Mouse (Mus musculus) hindbrain, embryonic 10.5 days (tissue): Measurements from ENCODE around the gene H13. TPM values are rescaled to one million over a fixed set of nuclear protein-coding genes. Genes with fewer than 3 reads are reported as not detected.

ENCODE experiments used
- DNase-seq: peaks from one replicate; pipeline ENCODE4 v3.0.0-alpha.2; 2017; ENCODE audit warnings: low spot score
- H3K27ac ChIP-seq: fragments of 300-500 bp; sonication (generic); 2 replicates; pipeline ENCODE4 v1.5.1; 2016; ENCODE audit warnings: mild to moderate bottlenecking, moderate library complexity
- H3K27me3 ChIP-seq: fragments of 300-500 bp; sonication (generic); 2 replicates; pipeline ENCODE4 v1.6.1; 2016; ENCODE audit warnings: mild to moderate bottlenecking; ENCODE audit not compliant: poor library complexity, insufficient read depth, severe bottlenecking
- H3K36me3 ChIP-seq: fragments of 300-500 bp; sonication (generic); 2 replicates; pipeline ENCODE4 v1.6.1; 2016; ENCODE audit warnings: mild to moderate bottlenecking, moderate library complexity
- H3K4me1 ChIP-seq: fragments of 300-500 bp; sonication (generic); replicated peaks from 2 replicates; pipeline ENCODE4 v1.6.1; 2016; ENCODE audit warnings: mild to moderate bottlenecking
- H3K4me3 ChIP-seq: fragments of 300-500 bp; sonication (generic); 2 replicates; pipeline ENCODE4 v1.5.1; 2016; ENCODE audit warnings: mild to moderate bottlenecking, moderate library complexity
- H3K9me3 ChIP-seq: fragments of 300-500 bp; sonication (generic); 2 replicates; pipeline ENCODE4 v1.6.1; 2016; ENCODE audit warnings: mild to moderate bottlenecking, moderate library complexity
- WGBS: fragments of 180-500 bp; shearing (Covaris S2); methylation state at CpG from one replicate; pipeline ENCODE4 v1.1.7; 2016; 5-methylcytosine and 5-hydroxymethylcytosine counted together
- polyA plus RNA-seq: library from polyadenylated mRNA; unstranded; fragments of >200 nt; fragmentation: Nextera tagmentation; extraction: Ambion mirVana; gene quantifications from 2 replicates; pipeline ENCODE4 v1.2.1, GENCODE M21; 2016

The H13 gene
- polyA plus RNA-seq, 1 experiment from 2014 or later, result 134 TPM

DNA sequence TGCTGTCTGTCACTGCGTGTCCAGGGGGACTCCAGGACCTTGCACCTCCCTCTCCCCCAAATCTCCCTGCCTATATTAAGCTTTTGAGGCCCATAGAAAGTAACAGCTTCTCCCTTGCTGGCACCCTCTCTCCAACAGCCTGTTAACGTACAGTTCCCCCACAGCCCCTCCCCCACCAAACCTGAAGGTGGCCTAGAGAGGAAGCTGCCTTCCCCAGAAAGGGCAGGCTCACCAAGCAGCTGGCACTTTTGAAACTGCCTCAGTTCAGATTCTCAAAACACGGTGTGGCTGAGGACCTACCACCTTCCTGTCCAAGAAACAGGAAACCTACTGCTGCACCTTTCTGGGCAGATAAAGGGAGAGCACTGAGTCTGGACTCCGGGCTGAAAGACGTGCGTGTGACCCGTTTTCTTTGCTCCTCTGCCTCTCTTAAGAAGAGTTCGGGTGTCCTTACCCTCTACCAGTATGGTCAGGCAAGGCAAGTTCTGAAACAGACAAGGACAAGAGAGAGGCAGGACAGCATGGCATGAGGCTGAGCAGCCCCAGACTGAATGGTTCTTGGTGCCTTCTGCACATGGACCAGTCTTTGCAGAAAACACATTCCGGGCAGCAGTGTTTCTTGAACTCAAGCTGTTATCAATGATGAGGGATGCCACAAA is 1.9 kb downstream of the H13 start:
- peak overlapping the region; percentile 98 for H3K27ac ChIP-seq
- WGBS, result 66% methylated on average over 9 of the region's 9 CpGs
- H3K9me3 ChIP-seq, result no peaks in the 10 kb centered on the region
- H3K27me3 ChIP-seq, result no peaks in the 10 kb centered on the region
- H3K4me3 ChIP-seq, result peak overlapping the region; percentile 86
- DNase-seq, result no peak
- H3K4me1 ChIP-seq, result peaks cover 35% of the 10 kb centered on the region
- peaks cover 50% of the 10 kb centered on the region for H3K36me3 ChIP-seq

DNA sequence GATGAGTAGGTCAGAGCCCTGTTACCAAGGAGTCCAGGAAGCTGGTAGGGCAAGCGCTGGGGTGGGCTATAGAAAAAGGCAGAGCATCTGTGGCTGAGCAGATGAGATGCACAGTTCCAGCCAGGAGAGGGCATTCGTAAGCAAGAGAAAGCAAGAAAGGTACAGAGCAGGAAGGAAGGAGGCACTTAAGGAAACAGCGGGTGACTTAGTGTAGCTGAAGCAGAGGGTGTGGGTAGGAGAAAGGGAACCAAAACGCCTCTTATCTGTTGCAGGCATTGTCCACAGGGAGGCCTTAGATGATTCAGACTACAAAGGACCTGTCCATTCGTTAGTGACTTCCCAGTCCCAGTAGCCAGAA is 2.4 kb downstream of the H13 start:
- peak; percentile 39 for DNase-seq
- peak overlapping the region; percentile 86 for H3K4me3 ChIP-seq
- WGBS, result 52% methylated on average over 5 of the region's 5 CpGs
- peak overlapping the region; percentile 98 for H3K27ac ChIP-seq
- no peaks in the 10 kb centered on the region for H3K9me3 ChIP-seq
- peaks cover 35% of the 10 kb centered on the region for H3K4me1 ChIP-seq
- H3K27me3 ChIP-seq, result no peaks in the 10 kb centered on the region
- peaks cover 55% of the 10 kb centered on the region for H3K36me3 ChIP-seq

DNA sequence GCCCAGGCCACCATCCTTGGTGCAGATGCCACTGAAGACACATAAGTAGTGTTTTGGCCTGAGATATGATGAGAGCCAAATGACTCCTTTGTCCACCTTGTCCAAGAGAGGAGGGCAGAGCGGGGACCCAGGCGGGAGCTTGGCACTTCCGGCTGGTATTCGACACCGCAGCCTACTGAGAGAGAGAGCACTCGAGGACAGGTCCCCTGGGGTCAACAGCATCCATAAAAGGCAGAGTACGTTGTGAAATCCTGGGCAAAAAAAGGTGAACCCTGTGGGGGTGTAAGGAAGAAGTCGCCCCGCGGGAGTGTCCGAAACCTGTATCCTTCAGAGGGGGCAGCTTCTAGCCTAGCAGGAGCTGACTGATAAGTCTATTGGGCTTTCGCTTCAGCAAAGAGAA is 2.9 kb downstream of the H13 start:
- WGBS, result 84% methylated on average over 12 of the region's 12 CpGs
- Histone ChIP-seq H3K4me3 (peak overlapping the region; percentile 86), H3K27ac (peak overlapping the region; percentile 98; the same call in 1 of the 2 replicates), H3K4me1 (peaks cover 35% of the 10 kb centered on the region), H3K9me3 (no peaks in the 10 kb centered on the region), H3K36me3 (peaks cover 61% of the 10 kb centered on the region), H3K27me3 (no peaks in the 10 kb centered on the region)
- DNase-seq, result no peak

DNA sequence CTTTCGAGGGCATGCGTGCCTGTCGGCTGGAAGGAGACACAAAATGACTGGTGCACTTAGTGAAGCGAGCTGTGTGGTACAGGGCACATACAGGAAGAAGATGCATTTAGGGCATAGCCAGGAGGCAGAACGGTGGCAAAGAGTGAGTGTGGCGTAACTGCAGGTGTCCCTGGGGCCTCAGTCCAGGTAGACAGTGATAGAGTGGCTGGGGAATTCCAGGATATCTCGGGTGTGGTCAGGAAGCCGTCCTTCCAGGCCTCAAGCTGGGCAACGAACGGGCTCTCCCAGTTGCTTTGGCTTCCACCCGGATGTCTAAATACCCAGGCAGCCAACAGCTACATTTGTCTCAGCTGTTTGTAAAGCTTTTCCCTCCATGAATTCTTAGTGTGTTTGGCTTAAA is 4.9 kb downstream of the H13 start:
- DNase-seq, result no peak
- H3K27me3 ChIP-seq, result no peaks in the 10 kb centered on the region
- H3K4me3 ChIP-seq, result no peak overlapping the region
- H3K27ac ChIP-seq, result no peak overlapping the region
- 90% methylated on average over 11 of the region's 11 CpGs for WGBS
- H3K4me1 ChIP-seq, result peaks cover 32% of the 10 kb centered on the region
- H3K36me3 ChIP-seq, result peaks cover 81% of the 10 kb centered on the region
- no peaks in the 10 kb centered on the region for H3K9me3 ChIP-seq

DNA sequence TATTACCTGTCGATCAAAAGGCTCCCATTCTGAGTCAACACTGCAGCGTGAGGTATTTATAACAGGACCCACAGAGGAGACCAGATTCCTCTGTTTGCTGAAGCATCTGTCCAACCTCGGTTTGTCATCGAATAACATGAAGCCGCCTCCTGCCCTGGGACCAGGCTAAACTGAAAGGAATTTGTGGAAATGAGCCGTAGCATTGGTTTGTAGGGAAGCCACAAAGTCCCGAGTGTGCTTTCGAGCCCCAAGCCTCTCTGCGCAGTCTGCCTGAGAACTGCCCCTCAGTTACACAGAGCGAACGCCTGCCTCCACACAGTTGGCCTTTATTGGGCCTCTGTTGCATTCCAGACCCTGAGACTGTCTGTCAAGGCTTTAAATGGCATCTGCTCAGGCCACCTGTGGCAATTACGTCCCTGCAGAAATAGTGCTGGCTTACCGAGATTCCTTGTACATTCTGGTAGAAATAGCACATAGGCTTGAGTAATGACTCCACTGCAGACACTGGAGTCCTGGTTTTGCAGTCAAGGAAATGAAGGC is 6.1 kb downstream of the H13 start:
- peaks cover 27% of the 10 kb centered on the region for H3K4me1 ChIP-seq
- H3K36me3 ChIP-seq, result peaks cover 92% of the 10 kb centered on the region
- H3K9me3 ChIP-seq, result no peaks in the 10 kb centered on the region
- DNase-seq, result no peak
- no peak overlapping the region for H3K4me3 ChIP-seq
- H3K27ac ChIP-seq, result no peak overlapping the region
- 94% methylated on average over 13 of the region's 13 CpGs for WGBS
- no peaks in the 10 kb centered on the region for H3K27me3 ChIP-seq

DNA sequence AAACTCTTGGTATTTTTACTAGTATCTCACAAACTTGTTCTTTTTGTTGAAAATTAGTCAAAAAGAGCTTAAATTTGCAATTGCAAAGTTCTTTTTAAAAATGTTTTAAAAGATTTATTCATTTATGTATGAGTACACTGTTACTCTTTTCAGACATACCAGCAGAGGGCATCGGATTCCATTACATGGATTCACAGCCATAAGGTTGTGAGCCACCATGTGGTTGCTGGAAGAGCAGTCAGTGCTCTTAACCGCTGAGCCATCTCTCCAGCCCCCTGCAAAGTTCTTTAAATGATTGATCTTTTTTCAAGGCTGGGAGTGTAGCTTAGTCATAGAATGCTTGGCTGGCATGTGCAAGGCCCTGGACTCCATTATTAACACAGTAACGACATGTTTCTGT is 9.0 kb downstream of the H13 start:
- Histone ChIP-seq H3K27me3 (no peaks in the 10 kb centered on the region), H3K36me3 (peaks cover 98% of the 10 kb centered on the region), H3K9me3 (no peaks in the 10 kb centered on the region), H3K4me3 (no peak overlapping the region), H3K4me1 (peaks cover 4% of the 10 kb centered on the region; the same call in 1 of the 2 replicates), H3K27ac (no peak overlapping the region)
- DNase-seq, result no peak
- 71% methylated on average over 3 of the region's 3 CpGs for WGBS

DNA sequence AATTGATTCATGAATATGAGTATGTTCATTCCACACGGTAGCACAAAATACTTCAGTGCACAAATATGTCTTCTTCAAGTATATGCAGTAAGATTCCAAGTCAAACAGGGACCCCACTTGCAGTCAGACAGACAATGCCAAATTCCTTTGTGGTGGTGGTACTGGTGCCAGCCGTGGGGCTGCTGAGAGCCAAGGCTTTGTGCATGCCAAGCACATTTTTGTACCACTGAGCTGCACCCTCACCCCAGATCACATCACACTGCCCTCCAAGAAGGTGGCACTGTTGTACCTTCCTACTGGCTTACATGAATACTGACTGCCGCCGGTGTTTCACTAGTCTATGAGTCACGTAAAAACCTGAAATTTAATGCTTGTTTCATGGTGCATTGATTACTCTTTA is 9.7 kb downstream of the H13 start:
- Histone ChIP-seq H3K27ac (no peak overlapping the region), H3K9me3 (no peaks in the 10 kb centered on the region), H3K4me3 (no peak overlapping the region), H3K36me3 (peaks cover 100% of the 10 kb centered on the region), H3K4me1 (0 out of 2 replicates have a peak, but pooled peaks cover 4% of the 10 kb centered on the region), H3K27me3 (no peaks in the 10 kb centered on the region)
- WGBS, result 95% methylated on average over 5 of the region's 5 CpGs
- no peak for DNase-seq

DNA sequence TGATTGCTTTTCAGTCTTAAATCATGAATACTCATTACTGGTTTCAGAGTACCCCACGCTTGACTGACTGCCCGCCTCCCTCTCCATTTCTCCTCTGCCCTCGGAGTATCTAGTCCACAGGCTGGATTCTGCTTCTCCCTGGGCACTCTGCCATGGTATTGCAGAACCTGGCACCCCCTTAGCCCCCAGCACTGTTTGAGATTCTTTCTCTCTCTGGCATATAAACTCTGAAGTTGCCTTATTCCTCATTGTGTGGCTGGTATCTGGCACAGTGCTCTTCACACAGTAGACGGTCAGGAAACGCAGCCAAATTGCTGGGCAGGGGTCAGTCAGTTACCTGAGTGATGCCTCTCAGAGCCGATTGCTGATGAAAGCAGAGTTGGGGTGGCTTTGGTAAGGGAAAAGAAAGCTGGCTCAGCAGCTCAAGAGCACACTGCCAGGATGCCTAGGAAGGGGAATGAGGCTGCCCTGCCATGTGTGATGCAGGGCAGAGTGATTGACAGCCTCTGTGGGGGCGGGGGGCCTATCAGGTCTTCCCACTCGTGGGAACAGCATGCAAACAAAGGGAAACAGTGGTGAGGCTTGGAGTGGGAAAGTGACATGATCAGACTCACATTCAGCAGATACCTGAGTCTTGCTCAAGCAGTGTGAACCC is 10.6 kb downstream of the H13 start:
- H3K36me3 ChIP-seq, result peaks cover 100% of the 10 kb centered on the region
- WGBS, result 87% methylated on average over 8 of the region's 8 CpGs
- no peaks in the 10 kb centered on the region for H3K4me1 ChIP-seq
- no peak overlapping the region for H3K27ac ChIP-seq
- H3K4me3 ChIP-seq, result no peak overlapping the region
- H3K9me3 ChIP-seq, result no peaks in the 10 kb centered on the region
- H3K27me3 ChIP-seq, result no peaks in the 10 kb centered on the region
- no peak for DNase-seq

DNA sequence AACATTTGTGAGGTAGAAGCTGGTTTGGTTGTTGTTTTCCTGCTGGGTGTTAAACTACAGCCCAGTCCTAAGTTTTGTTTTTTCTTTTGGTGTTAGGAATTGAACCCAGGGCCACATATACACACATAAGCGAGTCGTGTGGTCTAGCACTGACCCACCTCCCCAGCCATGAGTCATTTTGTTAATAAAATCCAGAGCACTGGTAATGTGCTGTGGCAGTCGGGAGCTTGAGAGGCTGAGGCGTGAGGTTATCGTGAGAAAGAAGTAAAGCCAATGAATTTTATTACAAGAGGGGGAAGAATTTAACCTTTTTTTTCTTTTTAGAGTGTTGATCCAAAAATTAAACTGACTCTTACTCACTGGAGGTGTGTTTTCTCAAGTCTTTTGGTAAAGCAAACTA is 13.8 kb downstream of the H13 start:
- peaks cover 100% of the 10 kb centered on the region for H3K36me3 ChIP-seq
- 96% methylated on average over 5 of the region's 5 CpGs for WGBS
- no peak for DNase-seq
- no peaks in the 10 kb centered on the region for H3K27me3 ChIP-seq
- H3K4me1 ChIP-seq, result peaks cover 9% of the 10 kb centered on the region; the same call in 1 of the 2 replicates
- H3K9me3 ChIP-seq, result peaks cover 5% of the 10 kb centered on the region; the same call in 1 of the 2 replicates
- no peak overlapping the region for H3K27ac ChIP-seq
- H3K4me3 ChIP-seq, result no peak overlapping the region

DNA sequence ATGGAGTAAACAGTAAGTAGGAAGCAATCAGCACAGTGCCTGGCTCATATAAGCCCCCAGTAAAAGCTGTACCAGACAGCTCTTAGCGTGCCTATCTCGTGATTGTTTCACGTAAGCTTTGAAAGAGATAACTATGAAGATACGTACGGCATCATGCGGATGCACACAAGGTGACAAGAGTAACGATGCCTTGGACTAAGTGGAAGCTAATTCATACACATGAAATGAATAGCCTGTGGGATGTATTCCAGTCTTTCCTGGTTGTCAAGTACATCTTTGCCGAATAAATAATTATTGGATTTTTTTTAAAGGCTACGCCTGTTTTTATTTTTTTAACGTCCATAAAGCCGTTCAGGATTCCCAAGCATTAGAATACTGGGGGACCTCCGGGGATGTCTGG is 17.1 kb downstream of the H13 start:
- DNase-seq, result no peak
- H3K4me3 ChIP-seq, result peak overlapping the region; percentile 56
- H3K36me3 ChIP-seq, result peaks cover 98% of the 10 kb centered on the region
- no peaks in the 10 kb centered on the region for H3K27me3 ChIP-seq
- 60% methylated on average over 12 of the region's 12 CpGs for WGBS
- H3K27ac ChIP-seq, result 0 out of 2 replicates have a peak overlapping the region, but pooled peaks have one; percentile 24
- H3K9me3 ChIP-seq, result peaks cover 5% of the 10 kb centered on the region; the same call in 1 of the 2 replicates
- peaks cover 14% of the 10 kb centered on the region; the same call in 1 of the 2 replicates for H3K4me1 ChIP-seq

DNA sequence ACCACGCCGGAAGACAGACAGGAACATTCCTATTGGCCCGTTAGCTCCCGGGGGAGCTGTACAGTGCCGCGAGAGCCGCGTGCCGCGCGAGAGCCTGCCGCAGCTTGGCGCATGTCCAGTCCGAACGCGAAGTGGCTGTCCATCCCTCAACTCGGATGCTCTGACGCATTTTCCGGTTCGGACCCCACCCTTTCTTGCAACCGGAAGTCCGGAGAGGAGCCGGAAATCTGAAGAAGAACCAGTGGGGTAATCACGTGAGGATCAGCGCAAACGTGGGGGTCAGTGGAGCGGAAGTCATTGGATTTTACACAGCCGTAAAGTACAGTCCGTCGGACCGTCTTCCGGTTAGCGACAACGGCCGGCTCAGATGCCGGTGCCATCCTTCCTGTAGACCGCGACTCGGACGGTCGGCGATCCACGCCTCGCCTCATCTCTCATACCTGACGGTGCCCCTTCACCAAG is 17.6 kb downstream of the H13 start, which contains the start of gene Mcts2:
Gene Mcts2, plus strand, starts transcription at position 230 of the 462 bp plus-strand sequence.
- WGBS, result 48% methylated on average over 45 of the region's 45 CpGs
- H3K9me3 ChIP-seq, result peaks cover 5% of the 10 kb centered on the region; the same call in 1 of the 2 replicates
- H3K27ac ChIP-seq, result peak within 1 kb of the TSS; percentile 69
- peak; percentile 95 for DNase-seq
- H3K27me3 ChIP-seq, result no peaks in the 10 kb centered on the region
- peaks cover 97% of the 10 kb centered on the region for H3K36me3 ChIP-seq
- H3K4me1 ChIP-seq, result peaks cover 14% of the 10 kb centered on the region; the same call in 1 of the 2 replicates
- peak within 1 kb of the TSS; percentile 56 for H3K4me3 ChIP-seq

DNA sequence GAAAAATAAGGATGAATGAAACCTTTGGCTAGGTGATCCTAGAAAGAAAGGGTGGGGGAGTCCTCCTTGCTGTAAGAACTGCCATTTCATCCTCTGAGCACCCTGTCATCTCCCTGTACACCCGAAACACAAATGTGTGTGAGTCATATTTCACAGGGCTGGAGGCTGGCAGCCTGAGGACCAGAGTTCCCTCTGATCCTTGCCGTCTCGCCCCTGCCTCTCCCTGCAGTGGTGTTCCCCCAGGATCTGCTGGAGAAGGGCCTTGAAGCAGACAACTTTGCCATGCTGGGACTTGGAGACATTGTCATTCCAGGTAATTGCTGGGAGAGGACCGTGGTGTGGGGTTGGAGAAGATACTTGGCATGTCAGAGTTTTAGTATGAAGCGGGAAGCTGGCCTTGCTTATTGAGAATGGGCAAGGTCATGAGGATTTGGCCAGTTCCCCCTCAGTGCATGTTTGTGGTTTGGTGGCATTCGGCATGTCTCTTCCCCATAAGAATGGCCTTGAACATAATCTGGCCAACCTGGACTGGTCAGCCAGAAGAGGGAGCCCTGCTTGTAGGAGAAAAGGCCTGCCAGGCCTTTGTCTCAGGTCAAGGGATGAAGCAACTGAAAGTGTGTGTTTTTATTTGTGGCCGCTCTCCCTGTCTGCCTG is 22.4 kb downstream of the H13 start:
- H3K9me3 ChIP-seq, result peaks cover 3% of the 10 kb centered on the region; the same call in 1 of the 2 replicates
- peaks cover 30% of the 10 kb centered on the region for H3K4me1 ChIP-seq
- no peaks in the 10 kb centered on the region for H3K27me3 ChIP-seq
- no peak overlapping the region for H3K4me3 ChIP-seq
- peak overlapping the region; percentile 71; the same call in 1 of the 2 replicates for H3K27ac ChIP-seq
- peaks cover 82% of the 10 kb centered on the region for H3K36me3 ChIP-seq
- peak; percentile 47 for DNase-seq
- 80% methylated on average over 7 of the region's 7 CpGs for WGBS
